Mouse (Mus musculus) hindbrain, embryonic 16.5 days (tissue): ENCODE data around the gene Dnah1. TPM values are rescaled to one million over a fixed set of nuclear protein-coding genes. Genes with fewer than 3 reads are reported as not detected.

Experiments
- ATAC-seq: fragments of 200-750 bp; cut with Nextera tagmentation; 2 replicates; pipeline ENCODE4 v1.8.0; 2017; ENCODE audit warnings: moderate TSS enrichment, moderate library complexity
- H3K27ac ChIP-seq: fragments of 300-500 bp; sonication (generic); 2 replicates; pipeline ENCODE4 v1.5.1; 2014; ENCODE audit warnings: low read depth, mild to moderate bottlenecking, control low read depth, low read length, moderate library complexity
- H3K27me3 ChIP-seq: fragments of 300-500 bp; sonication (generic); replicated peaks from 2 replicates; pipeline ENCODE4 v1.6.1; 2014; ENCODE audit warnings: low read length; ENCODE audit not compliant: control insufficient read depth, insufficient read depth
- H3K36me3 ChIP-seq: fragments of 300-500 bp; sonication (generic); 2 replicates; pipeline ENCODE4 v1.6.1; 2014; ENCODE audit warnings: mild to moderate bottlenecking, low read length, moderate library complexity, mixed read lengths; ENCODE audit not compliant: control insufficient read depth, insufficient read depth
- H3K4me1 ChIP-seq: fragments of 300-500 bp; sonication (generic); 2 replicates; pipeline ENCODE4 v1.6.1; 2014; ENCODE audit warnings: low read depth, low read length; ENCODE audit not compliant: control insufficient read depth, insufficient read depth
- H3K4me2 ChIP-seq: fragments of 300-500 bp; sonication (generic); 2 replicates; pipeline ENCODE4 v1.6.1; 2014; ENCODE audit warnings: mild to moderate bottlenecking, low read length, control low read depth, moderate library complexity
- H3K4me3 ChIP-seq: fragments of 300-500 bp; sonication (generic); 2 replicates; pipeline ENCODE4 v1.5.1; 2014; ENCODE audit warnings: mild to moderate bottlenecking, low read length, control low read depth, moderate library complexity
- H3K9ac ChIP-seq: fragments of 300-500 bp; sonication (generic); 2 replicates; pipeline ENCODE4 v1.6.1; 2014; ENCODE audit warnings: low read depth, mild to moderate bottlenecking, control low read depth, low read length, moderate library complexity
- H3K9me3 ChIP-seq: fragments of 300-500 bp; sonication (generic); 2 replicates; pipeline ENCODE4 v1.6.1; 2014; ENCODE audit warnings: mild to moderate bottlenecking, low read length, moderate library complexity; ENCODE audit not compliant: control insufficient read depth
- whole genome bisulfite sequencing: fragments of 180-500 bp; shearing (Covaris S2); extraction: QIAGEN DNeasy Blood & Tissue Kit; methylation state at CpG from one replicate; pipeline ENCODE4 v1.1.7; 2014; 5-methylcytosine and 5-hydroxymethylcytosine counted together
- polyA plus RNA-seq: library from polyadenylated mRNA; unstranded; fragments of >200 nt; fragmentation: Nextera tagmentation; extraction: Ambion mirVana; gene quantifications from 2 replicates; pipeline ENCODE4 v1.2.1, GENCODE M21; 2015

Dnah1 gene
- polyA plus RNA-seq, 1 experiment from 2014 or later: 3.7 TPM

GRCm38 (mm10) chr14:31337406-31337805 lies 13.7 kb upstream of the Dnah1 start:
- 44% methylated on average over 7 of the region's 7 CpGs for WGBS
- Histone ChIP-seq H3K27ac (peak overlapping the region; percentile 95), H3K4me3 (peak overlapping the region; percentile 93), H3K4me1 (peaks cover 21% of the 10 kb centered on the region), H3K27me3 (no peaks in the 10 kb centered on the region), H3K4me2 (peak overlapping the region; percentile 73), H3K36me3 (0 out of 2 replicates have a peak, but pooled peaks cover 3% of the 10 kb centered on the region), H3K9ac (peak overlapping the region; percentile 96), H3K9me3 (no peaks in the 10 kb centered on the region)
- ATAC-seq: no peak

GRCm38 (mm10) chr14:31336369-31337155 lies 12.9 kb upstream of the Dnah1 start, which contains the start of gene Capn7:
Capn7 (plus strand) TSS chr14:31336638.
- peak; percentile 98 for ATAC-seq
- 0 out of 2 replicates have a peak, but pooled peaks cover 3% of the 10 kb centered on the region for H3K36me3 ChIP-seq
- no peaks in the 10 kb centered on the region for H3K9me3 ChIP-seq
- peaks cover 21% of the 10 kb centered on the region for H3K4me1 ChIP-seq
- H3K9ac ChIP-seq: peak within 1 kb of the TSS; percentile 96
- H3K4me3 ChIP-seq: peak within 1 kb of the TSS; percentile 93
- WGBS: under 1% methylated on average over 74 of the region's 78 CpGs
- peak within 1 kb of the TSS; percentile 73 for H3K4me2 ChIP-seq
- H3K27me3 ChIP-seq: no peaks in the 10 kb centered on the region
- H3K27ac ChIP-seq: peak within 1 kb of the TSS; percentile 95

- Histone ChIP-seq H3K4me1 (peaks cover 21% of the 10 kb centered on the region), H3K9me3 (no peaks in the 10 kb centered on the region), H3K36me3 (0 out of 2 replicates have a peak, but pooled peaks cover 3% of the 10 kb centered on the region), H3K27me3 (no peaks in the 10 kb centered on the region), H3K9ac (peak overlapping the region; percentile 96; the same call in 1 of the 2 replicates), H3K4me3 (peak overlapping the region; percentile 93), H3K27ac (peak overlapping the region; percentile 78), H3K4me2 (peak overlapping the region; percentile 73)
- no peak for ATAC-seq
- WGBS: 45% methylated on average over 3 of the region's 3 CpGs
Observed at GRCm38 (mm10) chr14:31335765-31336164, 12.1 kb upstream of the Dnah1 start.

- H3K9ac ChIP-seq: no peak overlapping the region
- no peaks in the 10 kb centered on the region for H3K27me3 ChIP-seq
- 75% methylated on average over 4 of the region's 4 CpGs for WGBS
- H3K4me2 ChIP-seq: no peak overlapping the region
- H3K27ac ChIP-seq: no peak overlapping the region
- no peaks in the 10 kb centered on the region for H3K36me3 ChIP-seq
- no peak overlapping the region for H3K4me3 ChIP-seq
- peaks cover 5% of the 10 kb centered on the region for H3K4me1 ChIP-seq
- ATAC-seq: no peak
- H3K9me3 ChIP-seq: no peaks in the 10 kb centered on the region
Observed at GRCm38 (mm10) chr14:31330957-31331356, 7.3 kb upstream of the Dnah1 start.

- H3K9ac ChIP-seq: no peak overlapping the region
- no peak overlapping the region for H3K4me3 ChIP-seq
- no peaks in the 10 kb centered on the region for H3K27me3 ChIP-seq
- H3K4me2 ChIP-seq: no peak overlapping the region
- H3K27ac ChIP-seq: no peak overlapping the region
- H3K9me3 ChIP-seq: no peaks in the 10 kb centered on the region
- no peaks in the 10 kb centered on the region for H3K36me3 ChIP-seq
- no peaks in the 10 kb centered on the region for H3K4me1 ChIP-seq
- WGBS: 54% methylated on average over 2 of the region's 2 CpGs
- no peak for ATAC-seq
Observed at GRCm38 (mm10) chr14:31329741-31330140, 6.0 kb upstream of the Dnah1 start.

- Histone ChIP-seq H3K9ac (no peak overlapping the region), H3K27me3 (no peaks in the 10 kb centered on the region), H3K4me1 (no peaks in the 10 kb centered on the region), H3K9me3 (no peaks in the 10 kb centered on the region), H3K4me2 (no peak overlapping the region), H3K36me3 (no peaks in the 10 kb centered on the region), H3K27ac (no peak overlapping the region), H3K4me3 (no peak overlapping the region)
- 77% methylated on average over 4 of the region's 4 CpGs for WGBS
- ATAC-seq: no peak
Observed at GRCm38 (mm10) chr14:31327681-31328080, 4.0 kb upstream of the Dnah1 start.

- no peak for ATAC-seq
- WGBS: 88% methylated on average over 1 of the region's 1 CpGs
- no peak overlapping the region for H3K4me3 ChIP-seq
- no peaks in the 10 kb centered on the region for H3K9me3 ChIP-seq
- no peak overlapping the region for H3K27ac ChIP-seq
- no peak overlapping the region for H3K9ac ChIP-seq
- no peaks in the 10 kb centered on the region for H3K4me1 ChIP-seq
- H3K36me3 ChIP-seq: no peaks in the 10 kb centered on the region
- H3K27me3 ChIP-seq: no peaks in the 10 kb centered on the region
- no peak overlapping the region for H3K4me2 ChIP-seq
Observed at GRCm38 (mm10) chr14:31327196-31327595, 3.5 kb upstream of the Dnah1 start.

GRCm38 (mm10) chr14:31326770-31327169 lies 3.1 kb upstream of the Dnah1 start:
- Histone ChIP-seq H3K4me3 (no peak overlapping the region), H3K4me1 (no peaks in the 10 kb centered on the region), H3K9me3 (no peaks in the 10 kb centered on the region), H3K9ac (no peak overlapping the region), H3K27me3 (no peaks in the 10 kb centered on the region), H3K27ac (no peak overlapping the region), H3K4me2 (no peak overlapping the region), H3K36me3 (no peaks in the 10 kb centered on the region)
- WGBS: 84% methylated on average over 7 of the region's 7 CpGs
- ATAC-seq: no peak

GRCm38 (mm10) chr14:31325551-31325950 lies 1.9 kb upstream of the Dnah1 start:
- no peaks in the 10 kb centered on the region for H3K4me1 ChIP-seq
- 57% methylated on average over 5 of the region's 5 CpGs for WGBS
- no peaks in the 10 kb centered on the region for H3K36me3 ChIP-seq
- no peak overlapping the region for H3K4me2 ChIP-seq
- H3K27me3 ChIP-seq: no peaks in the 10 kb centered on the region
- no peak overlapping the region for H3K27ac ChIP-seq
- no peak for ATAC-seq
- no peak overlapping the region for H3K4me3 ChIP-seq
- no peak overlapping the region for H3K9ac ChIP-seq
- no peaks in the 10 kb centered on the region for H3K9me3 ChIP-seq
